Mouse (Mus musculus) forebrain, embryonic 10.5 days (tissue): ENCODE measurements around the gene Rnf157. TPM values are rescaled to one million over a fixed set of nuclear protein-coding genes. Genes with fewer than 3 reads are reported as not detected.

Experiments used
- DNase-seq: peaks from one replicate; pipeline ENCODE4 v3.0.0-alpha.2; 2017; ENCODE audit warnings: low spot score; ENCODE audit errors: extremely low spot score
- H3K27ac ChIP-seq: fragments of 300-500 bp; sonication (generic); 2 replicates; pipeline ENCODE4 v1.5.1; 2016; ENCODE audit warnings: mild to moderate bottlenecking
- H3K27me3 ChIP-seq: fragments of 300-500 bp; sonication (generic); 2 replicates; pipeline ENCODE4 v1.6.1; 2016; ENCODE audit warnings: mild to moderate bottlenecking; ENCODE audit not compliant: poor library complexity, severe bottlenecking
- H3K36me3 ChIP-seq: fragments of 300-500 bp; sonication (generic); replicated peaks from 2 replicates; pipeline ENCODE4 v1.6.1; 2016; ENCODE audit warnings: mild to moderate bottlenecking, moderate library complexity
- H3K4me1 ChIP-seq: fragments of 300-500 bp; sonication (generic); 2 replicates; pipeline ENCODE4 v1.6.1; 2016
- H3K4me3 ChIP-seq: fragments of 300-500 bp; sonication (generic); 2 replicates; pipeline ENCODE4 v1.5.1; 2016; ENCODE audit warnings: mild to moderate bottlenecking, moderate library complexity
- H3K9me3 ChIP-seq: fragments of 300-500 bp; sonication (generic); 2 replicates; pipeline ENCODE4 v1.6.1; 2016; ENCODE audit warnings: mild to moderate bottlenecking, moderate library complexity
- WGBS: fragments of 180-500 bp; shearing (Covaris S2); methylation state at CpG from one replicate; pipeline ENCODE4 v1.1.7; 2016; 5-methylcytosine and 5-hydroxymethylcytosine counted together
- polyA plus RNA-seq: library from polyadenylated mRNA; unstranded; fragments of >200 nt; fragmentation: Nextera tagmentation; extraction: Ambion mirVana; gene quantifications from 2 replicates; pipeline ENCODE4 v1.2.1, GENCODE M21; 2016

Gene Rnf157
- polyA plus RNA-seq, 1 experiment from 2014 or later: 5.7 TPM

- Histone ChIP-seq H3K4me3 (no peak overlapping the region), H3K9me3 (no peaks in the 10 kb centered on the region), H3K36me3 (peaks cover 45% of the 10 kb centered on the region), H3K4me1 (peaks cover 44% of the 10 kb centered on the region), H3K27ac (no peak overlapping the region), H3K27me3 (no peaks in the 10 kb centered on the region)
- 91% methylated on average over 7 of the region's 7 CpGs for WGBS
- DNase-seq: no peak
Measured at GRCm38 (mm10) chr11:116440408-116441068, 27.7 kb upstream of the Rnf157 start.

- H3K36me3 ChIP-seq: peaks cover 48% of the 10 kb centered on the region
- WGBS: 88% methylated on average over 19 of the region's 19 CpGs
- H3K9me3 ChIP-seq: no peaks in the 10 kb centered on the region
- H3K27me3 ChIP-seq: no peaks in the 10 kb centered on the region
- H3K4me1 ChIP-seq: peaks cover 43% of the 10 kb centered on the region
- DNase-seq: no peak
- H3K27ac ChIP-seq: no peak overlapping the region
- H3K4me3 ChIP-seq: no peak overlapping the region
Measured at GRCm38 (mm10) chr11:116439269-116440240, 26.7 kb upstream of the Rnf157 start.

- no peaks in the 10 kb centered on the region for H3K27me3 ChIP-seq
- H3K27ac ChIP-seq: 0 out of 2 replicates have a peak overlapping the region, but pooled peaks have one; percentile 42
- peaks cover 48% of the 10 kb centered on the region for H3K36me3 ChIP-seq
- 0 out of 2 replicates have a peak overlapping the region, but pooled peaks have one; percentile 14 for H3K4me3 ChIP-seq
- H3K4me1 ChIP-seq: peaks cover 47% of the 10 kb centered on the region
- H3K9me3 ChIP-seq: no peaks in the 10 kb centered on the region
- WGBS: 85% methylated on average over 11 of the region's 11 CpGs
- no peak for DNase-seq
Measured at GRCm38 (mm10) chr11:116437541-116437940, 24.7 kb upstream of the Rnf157 start.

- H3K27ac ChIP-seq: peak overlapping the region; percentile 42
- no peaks in the 10 kb centered on the region for H3K9me3 ChIP-seq
- peak overlapping the region; percentile 96; the same call in 1 of the 2 replicates for H3K4me3 ChIP-seq
- peaks cover 7% of the 10 kb centered on the region for H3K27me3 ChIP-seq
- H3K4me1 ChIP-seq: peaks cover 52% of the 10 kb centered on the region
- peaks cover 48% of the 10 kb centered on the region for H3K36me3 ChIP-seq
- 73% methylated on average over 4 of the region's 4 CpGs for WGBS
- DNase-seq: no peak
Measured at GRCm38 (mm10) chr11:116436725-116437331, 24.0 kb upstream of the Rnf157 start.

GRCm38 (mm10) chr11:116435992-116436724 lies 23.3 kb upstream of the Rnf157 start:
- WGBS: 74% methylated on average over 5 of the region's 5 CpGs
- Histone ChIP-seq H3K4me3 (peak overlapping the region; percentile 96), H3K9me3 (no peaks in the 10 kb centered on the region), H3K27me3 (peaks cover 14% of the 10 kb centered on the region), H3K36me3 (peaks cover 48% of the 10 kb centered on the region), H3K27ac (peak overlapping the region; percentile 42), H3K4me1 (peaks cover 56% of the 10 kb centered on the region)
- DNase-seq: no peak

GRCm38 (mm10) chr11:116434967-116435752 lies 22.3 kb upstream of the Rnf157 start:
- no peaks in the 10 kb centered on the region for H3K9me3 ChIP-seq
- H3K4me1 ChIP-seq: peaks cover 66% of the 10 kb centered on the region
- 55% methylated on average over 12 of the region's 12 CpGs for WGBS
- H3K27me3 ChIP-seq: peaks cover 22% of the 10 kb centered on the region
- H3K27ac ChIP-seq: peak overlapping the region; percentile 97
- peak overlapping the region; percentile 96 for H3K4me3 ChIP-seq
- H3K36me3 ChIP-seq: peaks cover 45% of the 10 kb centered on the region
- no peak for DNase-seq

- H3K4me3 ChIP-seq: peak overlapping the region; percentile 96
- H3K9me3 ChIP-seq: no peaks in the 10 kb centered on the region
- peaks cover 37% of the 10 kb centered on the region for H3K36me3 ChIP-seq
- H3K4me1 ChIP-seq: peaks cover 69% of the 10 kb centered on the region
- under 1% methylated on average over 66 of the region's 67 CpGs for WGBS
- DNase-seq: peak; percentile 70
- peaks cover 22% of the 10 kb centered on the region for H3K27me3 ChIP-seq
- peak overlapping the region; percentile 97 for H3K27ac ChIP-seq
Measured at GRCm38 (mm10) chr11:116434287-116434966, 21.6 kb upstream of the Rnf157 start.

GRCm38 (mm10) chr11:116433356-116434286 lies 20.8 kb upstream of the Rnf157 start, which contains the start of gene Ubald2:
Ubald2 (plus strand) TSS chr11:116434094.
- Histone ChIP-seq H3K36me3 (peaks cover 30% of the 10 kb centered on the region), H3K4me1 (peaks cover 71% of the 10 kb centered on the region), H3K27ac (peak within 1 kb of the TSS; percentile 97), H3K4me3 (peak within 1 kb of the TSS; percentile 96), H3K27me3 (peaks cover 22% of the 10 kb centered on the region), H3K9me3 (no peaks in the 10 kb centered on the region)
- WGBS: 2% methylated on average over 66 of the region's 66 CpGs
- DNase-seq: peak; percentile 100

GRCm38 (mm10) chr11:116432593-116433355 lies 19.9 kb upstream of the Rnf157 start:
- no peaks in the 10 kb centered on the region for H3K9me3 ChIP-seq
- DNase-seq: no peak
- H3K4me3 ChIP-seq: peak overlapping the region; percentile 96; the same call in 1 of the 2 replicates
- peak overlapping the region; percentile 97 for H3K27ac ChIP-seq
- peaks cover 26% of the 10 kb centered on the region for H3K36me3 ChIP-seq
- 65% methylated on average over 8 of the region's 8 CpGs for WGBS
- H3K27me3 ChIP-seq: peaks cover 22% of the 10 kb centered on the region
- H3K4me1 ChIP-seq: peaks cover 71% of the 10 kb centered on the region

- no peak overlapping the region for H3K4me3 ChIP-seq
- WGBS: 49% methylated on average over 6 of the region's 6 CpGs
- peaks cover 64% of the 10 kb centered on the region for H3K4me1 ChIP-seq
- H3K27me3 ChIP-seq: peaks cover 22% of the 10 kb centered on the region
- no peak for DNase-seq
- peaks cover 19% of the 10 kb centered on the region for H3K36me3 ChIP-seq
- no peaks in the 10 kb centered on the region for H3K9me3 ChIP-seq
- H3K27ac ChIP-seq: no peak overlapping the region
Measured at GRCm38 (mm10) chr11:116432127-116432526, 19.3 kb upstream of the Rnf157 start.
